Mouse (Mus musculus) liver, postnatal 0 days (tissue): ENCODE results near the gene Bloc1s1. TPM values are rescaled to one million over a fixed set of nuclear protein-coding genes. Genes with fewer than 3 reads are reported as not detected.

Experiments used
- ATAC-seq: fragments of 200-750 bp; cut with Nextera tagmentation; 2 replicates; pipeline ENCODE4 v1.8.0; 2017; ENCODE audit warnings: mild to moderate bottlenecking, moderate library complexity
- DNase-seq: peaks from one replicate; pipeline ENCODE4 v3.0.0-alpha.2; 2016
- H3K27ac ChIP-seq: fragments of 300-500 bp; sonication (generic); 2 replicates; pipeline ENCODE4 v1.5.1; 2014; ENCODE audit warnings: antibody characterized with exemption, moderate library complexity, mild to moderate bottlenecking, low read depth
- H3K27me3 ChIP-seq: fragments of 300-500 bp; sonication (generic); 2 replicates; pipeline ENCODE4 v1.6.1; 2014; ENCODE audit warnings: low read length, control low read depth, mixed read lengths; ENCODE audit not compliant: insufficient read depth
- H3K36me3 ChIP-seq: fragments of 300-500 bp; sonication (generic); replicated peaks from 2 replicates; pipeline ENCODE4 v1.6.1; 2014; ENCODE audit warnings: mild to moderate bottlenecking, control low read depth, low read length, moderate library complexity, mixed read lengths; ENCODE audit not compliant: insufficient read depth
- H3K4me1 ChIP-seq: fragments of 300-500 bp; sonication (generic); 2 replicates; pipeline ENCODE4 v1.6.1; 2014; ENCODE audit warnings: antibody characterized with exemption, mild to moderate bottlenecking, control low read depth; ENCODE audit not compliant: insufficient read depth
- H3K4me2 ChIP-seq: fragments of 300-500 bp; sonication (generic); 2 replicates; pipeline ENCODE4 v1.6.1; 2014; ENCODE audit warnings: low read depth, mild to moderate bottlenecking, low read length, moderate library complexity, mixed read lengths
- H3K4me3 ChIP-seq: fragments of 300-500 bp; sonication (generic); 2 replicates; pipeline ENCODE4 v1.5.1; 2014; ENCODE audit warnings: low read depth, low read length
- H3K9ac ChIP-seq: fragments of 300-500 bp; sonication (generic); replicated peaks from 2 replicates; pipeline ENCODE4 v1.6.1; 2014; ENCODE audit warnings: mild to moderate bottlenecking, moderate library complexity
- H3K9me3 ChIP-seq: fragments of 300-500 bp; sonication (generic); 2 replicates; pipeline ENCODE4 v1.6.1; 2016; ENCODE audit warnings: mild to moderate bottlenecking, control low read depth, low read length, mixed read lengths
- CTCF ChIP-seq: sonication (generic); IDR thresholded peaks from 2 replicates; pipeline ENCODE4 v1.5.1; 2016; ENCODE audit warnings: antibody characterized with exemption, low read depth
- EP300 ChIP-seq: IDR thresholded peaks from 2 replicates; pipeline ENCODE4 v1.6.1; 2016; ENCODE audit warnings: antibody characterized with exemption, low read depth, mild to moderate bottlenecking
- WGBS: fragments of 180-500 bp; shearing (Covaris S2); extraction: QIAGEN DNeasy Blood & Tissue Kit; methylation state at CpG from one replicate; pipeline ENCODE4 v1.1.7; 2014; ENCODE audit not compliant: insufficient replicate concordance; 5-methylcytosine and 5-hydroxymethylcytosine counted together
- polyA plus RNA-seq: library from polyadenylated mRNA; unstranded; fragments of >200 nt; fragmentation: Nextera tagmentation; extraction: Ambion mirVana; gene quantifications from 2 replicates; pipeline ENCODE4 v1.2.1, GENCODE M21; 2015

The Bloc1s1 gene
- polyA plus RNA-seq, 1 experiment from 2014 or later, result 130 TPM

DNA sequence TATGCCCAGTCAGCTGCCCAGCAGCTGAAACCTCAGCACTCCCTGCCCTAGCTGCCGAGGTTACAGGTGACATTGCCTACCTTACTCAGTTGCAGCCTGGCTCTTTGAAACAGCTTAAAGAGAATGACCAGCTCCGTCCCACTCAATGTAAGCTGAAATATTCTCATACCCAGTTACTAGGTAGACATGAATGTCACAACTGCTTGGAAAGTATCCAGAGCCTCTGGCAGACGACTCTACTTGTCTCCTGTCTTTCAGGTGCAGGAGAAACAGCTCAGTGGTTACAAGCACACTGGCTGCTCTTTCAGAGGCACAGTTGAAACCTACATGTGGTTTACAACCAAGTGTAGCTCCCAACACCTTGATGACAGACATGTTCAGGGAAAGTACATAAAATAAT lies 53.5 kb downstream of the Bloc1s1 start:
- H3K27ac ChIP-seq, result no peak overlapping the region
- no peak for TF ChIP-seq EP300
- no peak for TF ChIP-seq CTCF
- H3K36me3 ChIP-seq, result peaks cover 49% of the 10 kb centered on the region
- H3K9ac ChIP-seq, result no peak overlapping the region
- H3K27me3 ChIP-seq, result no peaks in the 10 kb centered on the region
- H3K4me1 ChIP-seq, result no peaks in the 10 kb centered on the region
- no peaks in the 10 kb centered on the region for H3K9me3 ChIP-seq
- H3K4me3 ChIP-seq, result no peak overlapping the region
- WGBS, result 78% methylated on average over 3 of the region's 3 CpGs
- DNase-seq (no peak), ATAC-seq (no peak)
- H3K4me2 ChIP-seq, result no peak overlapping the region

Other genes with a start within 250 kb of the Bloc1s1 start
- 27.7 and 27.9 TPM in 2 replicates for gene Suox, start 250.0 kb downstream of the Bloc1s1 start, polyA plus RNA-seq
- gene Rab5b, start 227.8 kb downstream of the Bloc1s1 start, polyA plus RNA-seq, result 23.0 and 26.2 TPM in 2 replicates
- 0.46 and 0.69 TPM in 2 replicates for gene Pmel, start 219.8 kb downstream of the Bloc1s1 start, polyA plus RNA-seq
- 29.8 and 34.7 TPM in 2 replicates for gene Cdk2, start 219.0 kb downstream of the Bloc1s1 start, polyA plus RNA-seq
- 2.5 and 2.9 TPM in 2 replicates for gene Dgka, start 179.2 kb downstream of the Bloc1s1 start, polyA plus RNA-seq
- 14.9 and 17.8 TPM in 2 replicates for gene Pym1, start 176.1 kb downstream of the Bloc1s1 start, polyA plus RNA-seq
- 11.3 and 13.5 TPM in 2 replicates for gene Mmp19, start 133.1 kb downstream of the Bloc1s1 start, polyA plus RNA-seq
- 12.9 and 15.0 TPM in 2 replicates for gene Dnajc14, start 120.0 kb downstream of the Bloc1s1 start, polyA plus RNA-seq
- gene Tmem198b, start 119.7 kb downstream of the Bloc1s1 start, polyA plus RNA-seq, result 2.3 and 2.5 TPM in 2 replicates
- gene Sarnp, start 106.7 kb downstream of the Bloc1s1 start, polyA plus RNA-seq, result 72.0 and 75.4 TPM in 2 replicates
- gene Ormdl2, start 102.4 kb downstream of the Bloc1s1 start, polyA plus RNA-seq, result 75.8 and 80.6 TPM in 2 replicates
- 0.17 and 0.23 TPM in 2 replicates for gene Gdf11, start 32.3 kb downstream of the Bloc1s1 start, polyA plus RNA-seq
- 271 and 296 TPM in 2 replicates for gene Cd63, start 23.0 kb downstream of the Bloc1s1 start, polyA plus RNA-seq
- gene Rdh5, start 1.1 kb downstream of the Bloc1s1 start, polyA plus RNA-seq, result 54.5 and 63.1 TPM in 2 replicates
- 0.66 and 0.70 TPM in 2 replicates for gene Itga7, start 9.8 kb upstream of the Bloc1s1 start, polyA plus RNA-seq
- 29.9 and 33.3 TPM in 2 replicates for gene Mettl7b, start 37.0 kb upstream of the Bloc1s1 start, polyA plus RNA-seq
- gene Olfr9, start 65.4 kb upstream of the Bloc1s1 start, polyA plus RNA-seq, result not detected in 2 replicates
- gene Olfr763, start 86.8 kb upstream of the Bloc1s1 start, polyA plus RNA-seq, result not detected in 2 replicates
- not detected in 2 replicates for gene Olfr764-ps1, start 115.9 kb upstream of the Bloc1s1 start, polyA plus RNA-seq
- not detected in 2 replicates for gene Olfr765, start 126.0 kb upstream of the Bloc1s1 start, polyA plus RNA-seq
- not detected in 2 replicates for gene Olfr766-ps1, start 144.9 kb upstream of the Bloc1s1 start, polyA plus RNA-seq
- not detected in 2 replicates for gene Olfr767, start 158.9 kb upstream of the Bloc1s1 start, polyA plus RNA-seq
- gene Olfr768, start 175.3 kb upstream of the Bloc1s1 start, polyA plus RNA-seq, result not detected in 2 replicates
- gene Olfr769, start 193.8 kb upstream of the Bloc1s1 start, polyA plus RNA-seq, result not detected in 2 replicates
- not detected in 2 replicates for gene Olfr770, start 215.0 kb upstream of the Bloc1s1 start, polyA plus RNA-seq
- gene Olfr771, start 240.7 kb upstream of the Bloc1s1 start, polyA plus RNA-seq, result not detected in 2 replicates